Mouse (Mus musculus) erythroblast, embryonic 14.5 days (primary cell): Measurements from ENCODE around the gene Col27a1.

Source experiments
- GATA1 ChIP-seq: IDR thresholded peaks from 2 replicates; pipeline ENCODE4 v1.6.1; 2012; ENCODE audit warnings: low read length, inconsistent platforms, mixed read lengths
- TAL1 ChIP-seq: IDR thresholded peaks from 3 replicates; pipeline ENCODE4 v1.6.1; 2012; ENCODE audit warnings: low read length, inconsistent platforms, mixed read lengths

DNA sequence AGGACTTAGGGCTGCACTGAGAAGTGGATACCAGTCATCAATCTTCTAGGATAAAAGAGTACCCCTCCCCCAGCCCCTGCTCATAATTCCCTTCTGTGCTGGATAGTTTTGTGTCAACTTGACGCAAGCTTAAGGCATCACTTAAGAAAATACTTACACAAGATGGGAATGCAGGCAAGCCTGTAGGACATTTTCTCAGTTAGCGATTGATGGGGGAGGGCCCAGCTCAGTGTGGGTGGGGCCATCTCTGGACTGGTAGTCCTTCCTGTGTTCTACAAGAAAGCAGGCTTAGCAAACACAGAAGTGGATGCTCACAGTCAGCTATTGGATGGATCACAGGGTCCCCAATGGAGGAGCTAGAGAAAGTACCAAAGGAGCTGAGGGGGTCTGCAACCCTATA lies 19.4 kb upstream of the Col27a1 start:
- no peak for TF ChIP-seq GATA1
- no peak for TF ChIP-seq TAL1
